Mouse (Mus musculus): ENCODE results near the gene Atp10a. TPM values are rescaled to one million over a fixed set of nuclear protein-coding genes. Genes with fewer than 3 reads are reported as not detected.

Gene Atp10a
- polyA plus RNA-seq, 1 experiment from 2014 or later = 5.6 TPM

DNA sequence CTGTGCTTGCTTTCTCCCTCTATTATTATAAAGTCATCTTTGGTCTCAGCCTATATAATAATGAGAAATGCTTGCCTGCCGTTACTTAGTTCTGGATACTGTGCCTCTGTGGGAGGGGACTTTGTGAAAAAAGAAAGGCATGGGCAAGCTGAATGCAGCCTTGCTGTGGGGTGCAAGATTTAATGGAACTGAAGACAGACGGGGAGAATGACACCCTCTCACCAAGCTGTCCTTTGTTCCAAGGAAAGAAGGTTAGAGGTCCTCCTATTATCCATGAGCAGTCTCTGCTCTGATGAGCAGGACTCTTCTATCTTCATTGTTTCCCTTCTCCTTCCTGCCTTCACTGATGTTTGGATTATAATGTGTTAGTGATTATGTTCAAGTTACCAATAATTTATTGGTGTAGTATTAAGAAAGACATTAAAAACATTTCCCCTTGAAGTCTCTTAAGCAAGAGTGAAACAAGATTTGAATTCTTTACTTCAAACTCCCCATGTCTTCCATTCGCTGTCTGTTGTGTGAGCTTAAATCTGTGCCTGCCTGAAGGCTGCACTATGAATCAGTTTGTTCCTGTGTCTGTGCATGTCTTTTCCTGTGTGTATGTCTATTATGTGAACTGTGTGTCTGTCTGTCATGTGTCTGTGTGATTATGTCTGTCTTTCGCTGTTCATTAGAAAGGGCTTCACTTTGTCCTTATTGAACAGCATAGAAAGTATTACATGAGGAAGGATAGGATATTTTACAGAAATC lies 211.1 kb downstream of the Atp10a start:
- TF ChIP-seq CTCF (IDR thresholded peaks at IDR 0.05) = no peak
- in situ Hi-C loops (cut with MboI; ENCODE audit: low pct_unique_long_range_greater_than_20kb) = loop anchor here (10.0 kb wide), 1 partner anchor 282 kb away; no protein-coding TSS in a partner anchor
- no peak for ATAC-seq
- CTCF ChIA-PET = no interaction called here
- no peak for DNase-seq (ENCODE audit: low read depth, low spot score)
- peaks cover 12% of the 10 kb centered on the region for H3K27me3 ChIP-seq
- POLR2A ChIA-PET = no interaction called here

DNA sequence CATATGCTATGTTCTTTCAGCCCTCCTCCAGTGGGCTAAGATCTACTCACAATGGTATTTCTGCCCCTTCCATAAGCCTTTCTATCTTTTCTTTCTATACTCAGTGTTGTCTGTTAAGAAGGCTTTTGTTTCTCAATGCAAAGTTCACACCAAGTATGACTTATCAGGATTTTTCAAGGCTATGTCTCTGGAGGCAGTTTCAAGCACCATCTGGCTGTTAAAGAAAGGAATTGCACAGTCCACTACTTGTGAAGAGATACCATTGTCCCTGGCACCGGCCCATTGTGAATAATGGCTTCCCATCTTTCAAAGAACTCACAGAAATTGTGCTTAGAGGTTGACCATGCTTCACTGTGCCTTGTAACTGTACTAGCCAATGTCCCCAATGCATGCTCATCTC lies 214.7 kb downstream of the Atp10a start:
- POLR2A ChIA-PET = no interaction called here
- CTCF ChIA-PET = no interaction called here
- ATAC-seq (no peak), DNase-seq (ENCODE audit: low read depth, low spot score) (no peak)
- H3K27me3 ChIP-seq = peaks cover 7% of the 10 kb centered on the region
- in situ Hi-C loops (cut with MboI; ENCODE audit: low pct_unique_long_range_greater_than_20kb) = no loop called here
- TF ChIP-seq CTCF (IDR thresholded peaks at IDR 0.05) = peak; percentile 19

DNA sequence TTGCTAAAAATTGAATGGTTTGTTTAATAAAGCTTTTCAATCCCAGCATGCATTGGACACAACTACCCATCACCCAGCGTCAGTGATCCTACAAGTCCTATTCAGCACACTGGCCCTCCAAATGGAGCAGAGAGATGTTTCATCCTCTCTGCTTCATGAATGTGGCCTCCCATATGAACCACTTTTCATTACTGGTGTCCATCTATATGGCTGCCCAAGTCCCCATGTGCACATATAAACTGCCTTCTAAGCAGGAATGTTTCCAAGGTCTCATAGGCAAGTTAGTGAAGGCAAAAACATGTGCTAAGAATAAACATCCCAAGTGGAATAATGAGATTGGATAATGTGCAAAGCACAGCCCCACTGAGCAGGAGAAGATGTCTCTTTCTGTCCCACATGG lies 217.7 kb downstream of the Atp10a start:
- DNase-seq (ENCODE audit: low read depth, low spot score) (no peak), ATAC-seq (no peak)
- CTCF ChIA-PET = no interaction called here
- no peaks in the 10 kb centered on the region for H3K27me3 ChIP-seq
- TF ChIP-seq CTCF (IDR thresholded peaks at IDR 0.05) = no peak
- POLR2A ChIA-PET = no interaction called here
- in situ Hi-C loops (cut with MboI; ENCODE audit: low pct_unique_long_range_greater_than_20kb) = no loop called here

All from Patski (cell line).